Mouse (Mus musculus) regulatory T cell (primary cell): ENCODE results near the gene Mbnl1.

Experiments
- in situ Hi-C: fragments of 300-600 bp; cut with MboI, MseI; formaldehyde crosslinking; loops from one replicate; pipeline ENCODE4 v1.15.1; 2025; ENCODE audit warnings: high pct_unique_total_duplicates

Gene Mbnl1

DNA sequence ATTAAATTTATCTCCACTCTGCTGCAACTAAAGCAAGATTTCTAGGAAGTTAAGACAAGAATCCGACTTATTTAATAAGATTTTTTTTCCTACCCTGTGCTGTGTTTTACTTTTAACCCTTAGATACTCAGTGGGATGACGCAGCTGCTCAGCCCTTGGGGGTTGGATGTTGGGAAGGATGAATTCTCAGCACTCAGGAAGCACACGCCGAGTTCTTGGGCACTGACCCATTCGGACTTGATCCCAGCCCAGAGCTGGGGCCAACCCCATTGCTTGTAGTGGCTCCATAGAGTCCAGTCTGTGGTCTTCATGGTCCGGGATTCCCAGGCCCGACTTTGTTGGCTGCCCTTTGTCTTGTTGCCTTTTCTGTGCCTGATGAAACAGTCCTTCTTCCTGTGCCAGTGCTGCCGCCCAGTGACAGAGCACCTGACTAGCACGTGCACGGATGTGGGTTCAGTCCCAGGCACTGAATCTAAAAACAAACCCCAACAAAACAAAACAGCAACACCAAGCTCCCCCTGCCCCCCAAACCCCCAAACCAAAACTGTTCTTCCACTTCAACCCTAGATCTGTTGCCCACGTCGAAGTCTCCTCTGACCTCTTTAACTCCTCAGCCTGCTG lies 43.5 kb downstream of the Mbnl1 start:
- in situ Hi-C loops = loop anchor here (5.0 to 10.0 kb wide), 2 partner anchors 34 to 111 kb away; no protein-coding TSS in a partner anchor

DNA sequence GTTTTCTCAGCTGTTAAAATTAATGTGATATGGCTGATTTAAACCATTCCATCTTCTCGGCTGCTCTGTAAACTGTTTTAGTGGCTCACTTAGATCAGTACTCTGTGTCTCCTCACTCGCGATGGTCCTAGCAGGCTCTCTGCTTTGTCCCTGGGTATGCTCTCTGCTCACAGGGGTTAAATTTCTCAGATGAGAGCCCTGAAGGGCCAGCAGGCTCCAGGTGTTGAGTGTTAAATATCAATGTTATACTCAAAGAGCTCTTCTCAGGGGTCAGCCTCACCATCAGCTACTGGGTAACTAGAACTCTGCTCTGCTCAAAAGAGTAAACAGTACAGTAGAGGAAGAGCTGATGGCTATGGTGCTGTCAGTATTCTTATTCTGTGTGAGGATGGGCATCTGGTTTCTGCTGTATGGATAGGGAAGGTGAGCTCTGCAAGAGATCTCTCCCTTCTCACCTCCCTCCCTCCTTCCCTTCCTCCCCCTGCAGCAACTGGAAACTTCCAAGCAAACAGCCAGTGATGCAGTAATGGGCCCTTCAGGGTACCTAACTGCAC lies 44.7 kb downstream of the Mbnl1 start:
- in situ Hi-C loops = loop anchor here (5.0 to 10.0 kb wide), 2 partner anchors 35 to 113 kb away; no protein-coding TSS in a partner anchor

DNA sequence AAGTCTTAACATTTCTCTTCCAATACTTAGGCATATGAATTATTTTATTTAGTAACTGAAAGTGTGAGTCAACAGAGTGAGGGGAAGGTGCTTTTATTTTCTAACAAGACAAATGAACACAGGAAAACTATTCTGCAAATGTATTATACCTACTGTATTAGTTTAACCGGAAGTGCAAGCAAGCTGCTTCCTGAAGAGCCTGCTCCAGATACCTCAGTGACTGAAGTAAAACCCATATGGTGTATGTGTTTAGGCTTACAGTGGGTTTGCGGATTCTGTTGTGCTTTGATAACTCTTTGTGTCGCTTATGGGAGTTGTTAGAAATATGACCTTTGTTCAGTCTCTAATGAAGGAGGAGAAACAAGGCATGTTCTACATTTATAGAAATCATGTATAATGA lies 46.7 kb downstream of the Mbnl1 start:
- in situ Hi-C loops = loop anchor here (5.0 to 10.0 kb wide), 2 partner anchors 37 to 115 kb away; no protein-coding TSS in a partner anchor

DNA sequence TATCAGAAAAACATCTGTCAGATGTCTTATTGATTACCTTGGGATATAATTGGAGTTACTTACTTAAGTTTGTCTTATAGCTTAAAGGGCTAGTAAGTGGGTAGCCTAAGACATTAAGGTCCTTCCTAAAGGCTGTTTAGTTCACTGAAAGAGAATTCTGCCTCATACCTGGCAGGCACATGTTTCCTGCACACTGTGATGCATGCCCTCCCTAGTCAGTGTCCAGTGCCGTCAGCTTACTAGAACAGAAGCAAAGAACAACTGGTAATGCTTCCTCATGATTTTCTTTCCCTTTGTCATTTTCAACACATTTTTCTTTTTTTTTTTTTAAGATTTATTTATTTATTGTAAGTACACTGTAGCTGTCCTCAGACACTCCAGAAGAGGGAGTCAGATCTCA lies 51.5 kb downstream of the Mbnl1 start:
- in situ Hi-C loops = loop anchor here (10.0 kb wide), 1 partner anchor 71 kb away; no protein-coding TSS in a partner anchor

DNA sequence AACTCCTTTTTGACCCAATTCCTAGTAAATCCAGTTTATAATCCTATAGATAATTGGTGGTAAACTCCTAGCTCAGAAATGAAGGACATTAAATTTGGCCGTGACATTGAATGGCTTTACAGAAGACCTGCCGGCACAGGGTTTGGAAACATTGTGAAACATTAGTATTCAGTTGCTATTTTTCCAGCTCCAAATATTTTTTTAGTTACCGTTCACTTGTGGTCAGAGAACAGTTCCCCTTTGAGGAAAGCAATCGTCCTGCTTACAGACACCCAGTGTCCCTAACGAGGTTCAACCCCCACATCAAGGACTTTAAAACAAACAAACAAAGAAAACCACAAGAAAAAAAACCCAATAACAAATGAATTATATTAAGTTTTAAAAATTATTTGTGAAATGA lies 58.7 kb downstream of the Mbnl1 start:
- in situ Hi-C loops = loop anchor here (25.0 kb wide), 1 partner anchor 1444 kb away; no protein-coding TSS in a partner anchor

DNA sequence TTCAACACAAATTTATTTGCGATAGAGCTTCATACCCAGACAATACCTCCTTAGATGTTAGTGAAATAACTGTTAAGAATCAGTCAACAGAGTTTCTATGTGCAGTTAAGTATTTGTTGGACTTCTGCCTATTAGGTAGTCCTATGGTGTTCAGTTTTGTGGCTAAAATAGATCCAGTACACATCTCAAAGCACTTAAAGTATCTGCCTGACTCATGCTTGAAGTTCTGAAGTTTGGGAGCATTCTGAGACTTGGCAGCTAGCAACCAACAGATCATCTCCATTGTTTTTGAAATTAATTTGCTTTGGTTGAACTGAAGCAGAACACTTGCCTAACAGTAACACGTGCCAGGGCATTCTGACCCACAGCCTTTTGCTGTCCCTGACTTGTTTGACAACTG lies 59.2 kb downstream of the Mbnl1 start:
- in situ Hi-C loops = loop anchor here (25.0 kb wide), 1 partner anchor 1445 kb away; no protein-coding TSS in a partner anchor

DNA sequence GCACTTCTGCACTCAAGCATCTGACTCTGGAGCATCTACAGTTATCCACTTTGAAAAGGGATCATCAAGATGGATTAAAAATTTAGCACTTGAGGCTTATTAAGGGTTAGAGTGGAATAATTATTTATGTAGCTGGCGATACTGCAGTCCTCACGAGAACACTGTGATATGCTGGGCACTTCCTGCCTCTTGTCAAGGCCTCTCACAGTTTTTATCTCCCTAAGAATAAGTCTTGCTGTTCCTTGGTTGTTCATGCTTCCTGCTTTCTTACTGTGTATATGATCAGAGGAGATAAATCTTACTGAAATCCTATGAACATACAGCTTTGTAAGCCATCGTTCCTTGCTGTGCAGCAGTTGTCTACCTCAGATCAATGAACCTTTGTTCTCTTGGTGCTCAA lies 62.6 kb downstream of the Mbnl1 start:
- in situ Hi-C loops = loop anchor here (25.0 kb wide), 1 partner anchor 1448 kb away; no protein-coding TSS in a partner anchor

DNA sequence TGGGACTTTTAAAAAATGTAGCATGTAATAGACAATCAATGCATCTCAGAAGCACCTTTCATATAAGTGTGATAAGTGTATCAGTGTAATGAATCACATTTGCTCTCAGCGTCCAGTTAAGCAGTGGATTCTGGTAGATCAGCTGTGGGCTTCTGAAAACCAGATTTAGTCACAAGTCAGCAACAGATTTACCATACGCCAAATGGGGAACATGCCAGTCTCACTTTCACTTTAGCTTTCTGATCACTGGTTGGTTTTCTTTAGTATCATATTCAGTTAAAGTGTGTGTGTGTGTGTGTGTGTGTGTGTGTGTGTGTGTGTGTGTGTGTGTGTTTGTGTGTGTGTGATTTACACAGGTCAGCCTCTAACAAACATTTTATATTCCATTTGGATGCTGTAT lies 64.4 kb downstream of the Mbnl1 start:
- in situ Hi-C loops = loop anchor here (25.0 kb wide), 1 partner anchor 1450 kb away; no protein-coding TSS in a partner anchor

DNA sequence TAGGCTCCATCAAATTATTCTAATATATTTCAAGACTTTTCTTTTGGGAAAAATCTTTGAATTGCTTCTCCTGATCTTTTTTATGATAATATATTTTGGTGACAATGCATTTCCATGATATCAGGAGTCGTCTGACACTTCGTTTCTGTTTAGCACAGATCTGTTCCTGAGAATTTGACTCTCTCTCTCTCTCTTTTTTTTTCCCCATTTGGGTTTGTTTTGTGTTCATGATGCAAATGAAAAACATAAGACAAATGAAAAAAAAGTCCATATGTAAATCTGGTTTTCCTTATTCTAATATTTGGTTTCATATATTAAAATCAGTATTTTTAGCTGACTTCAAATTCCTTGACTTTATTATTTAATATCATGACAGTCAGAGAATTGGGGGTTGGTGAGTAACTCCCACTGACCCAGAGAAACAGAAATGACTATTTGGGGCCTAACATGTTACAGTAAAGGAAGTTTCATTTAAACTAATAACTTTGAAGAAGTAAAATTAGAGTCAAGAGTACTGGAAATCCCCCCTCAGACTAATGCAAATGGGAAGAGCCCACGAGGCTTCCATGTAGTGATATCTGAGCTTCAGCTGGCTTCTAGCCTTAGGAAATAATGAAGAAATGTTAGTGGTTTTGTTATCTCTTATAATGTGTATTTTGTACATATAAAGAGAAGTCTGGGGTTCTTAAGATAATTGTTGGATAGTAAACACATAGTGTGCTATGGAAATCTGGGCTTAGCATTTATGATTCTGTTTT lies 65.8 kb downstream of the Mbnl1 start:
- in situ Hi-C loops = loop anchor here (25.0 kb wide), 1 partner anchor 1451 kb away; no protein-coding TSS in a partner anchor

DNA sequence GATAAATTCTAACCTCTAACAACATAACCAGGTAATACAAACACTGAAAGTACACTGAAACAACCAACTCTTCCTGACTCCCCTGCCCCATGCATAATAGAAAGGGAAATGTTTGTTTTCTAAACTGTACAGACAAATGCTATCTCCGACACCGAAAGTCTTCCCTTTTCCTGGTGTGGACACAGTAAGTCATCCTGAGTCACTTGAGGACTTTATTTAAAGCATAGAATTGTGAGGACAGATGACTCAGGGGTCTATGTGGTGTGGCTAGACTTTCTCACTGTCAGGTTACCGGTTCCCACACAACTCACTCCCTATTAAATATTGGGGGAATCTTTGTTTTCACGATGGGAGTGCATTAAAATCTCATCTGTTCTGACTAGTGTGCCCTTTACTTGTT lies 68.5 kb downstream of the Mbnl1 start:
- in situ Hi-C loops = loop anchor here (25.0 kb wide), 1 partner anchor 1454 kb away; no protein-coding TSS in a partner anchor

DNA sequence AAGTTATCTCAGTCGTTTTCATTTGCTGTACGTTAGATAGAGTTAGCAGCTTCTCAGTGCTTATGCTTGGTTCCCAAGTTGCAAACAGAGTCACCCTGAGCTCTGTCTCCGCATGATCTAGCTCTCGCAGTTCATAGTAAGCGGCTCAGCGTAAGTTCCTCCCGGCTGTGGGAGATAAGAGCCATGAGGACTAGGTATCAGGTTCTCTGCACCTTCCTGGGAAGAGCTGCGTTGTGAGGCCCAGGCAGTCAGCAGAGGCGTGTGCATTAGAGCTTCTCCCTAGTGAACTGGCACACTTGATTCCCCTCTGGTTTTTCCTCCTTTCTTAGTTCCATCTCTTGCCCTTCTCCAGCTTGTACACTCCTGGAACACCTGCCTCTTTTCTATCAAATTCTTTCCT lies 73.6 kb downstream of the Mbnl1 start:
- in situ Hi-C loops = loop anchor here (25.0 kb wide), 1 partner anchor 1459 kb away; no protein-coding TSS in a partner anchor

DNA sequence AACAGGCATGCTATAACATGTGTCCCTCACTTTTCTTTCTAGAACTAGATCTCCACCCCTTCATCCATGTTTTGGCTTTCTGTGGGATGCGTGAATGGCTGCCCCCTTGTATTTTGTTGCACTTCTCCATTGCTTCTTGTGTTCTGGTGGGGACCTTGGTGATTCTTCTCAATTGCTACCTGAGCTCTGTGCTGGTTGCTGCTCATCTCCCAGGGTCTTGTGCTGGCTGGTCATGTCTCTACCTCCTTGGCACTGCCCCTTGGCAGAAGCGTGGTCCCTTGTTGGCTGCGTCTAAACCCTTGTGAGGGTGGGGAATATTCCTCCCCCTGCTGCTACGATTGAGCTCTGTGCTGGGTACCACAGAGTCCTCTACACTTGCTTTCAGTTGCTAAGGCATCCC lies 74.3 kb downstream of the Mbnl1 start:
- in situ Hi-C loops = loop anchor here (25.0 kb wide), 1 partner anchor 1460 kb away; no protein-coding TSS in a partner anchor

DNA sequence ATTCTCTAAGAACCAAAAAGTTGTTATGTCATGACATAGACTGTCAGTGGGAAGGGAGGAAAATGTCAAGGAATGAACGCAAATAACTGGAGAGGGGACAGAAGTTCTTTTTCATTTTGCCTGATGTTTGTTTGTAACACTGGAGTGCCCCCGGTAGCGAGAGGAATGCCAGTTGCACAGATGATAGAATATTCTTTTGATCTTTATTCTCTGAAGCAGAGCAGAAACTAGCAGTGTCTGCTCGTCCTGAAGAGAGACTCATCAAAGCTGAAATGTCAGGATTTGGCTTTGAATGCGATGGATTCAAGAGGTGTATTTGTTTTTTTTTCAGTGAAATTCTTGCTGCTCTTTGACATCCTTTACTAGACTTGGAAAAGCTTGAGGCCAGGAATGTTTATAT lies 77.9 kb downstream of the Mbnl1 start:
- in situ Hi-C loops = no loop called here

DNA sequence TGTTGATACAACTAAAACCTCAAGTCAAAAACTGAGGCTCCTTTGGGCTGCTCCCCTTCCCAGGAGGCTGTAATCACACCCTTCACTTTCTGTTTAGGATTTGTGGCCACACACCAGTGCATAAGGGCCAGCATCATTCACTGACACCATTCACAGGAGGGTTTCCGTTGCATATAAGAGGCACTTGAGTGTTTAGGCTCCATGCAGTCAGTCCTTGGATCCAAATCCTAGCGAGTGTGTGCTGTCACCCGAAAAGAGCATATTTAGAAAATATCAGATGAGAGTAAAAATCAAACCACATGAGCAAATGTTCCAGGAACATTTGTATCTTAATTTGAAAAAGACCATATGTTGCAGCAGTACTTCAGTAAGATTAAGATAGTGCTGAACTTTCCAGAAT lies 79.0 kb downstream of the Mbnl1 start:
- in situ Hi-C loops = no loop called here

DNA sequence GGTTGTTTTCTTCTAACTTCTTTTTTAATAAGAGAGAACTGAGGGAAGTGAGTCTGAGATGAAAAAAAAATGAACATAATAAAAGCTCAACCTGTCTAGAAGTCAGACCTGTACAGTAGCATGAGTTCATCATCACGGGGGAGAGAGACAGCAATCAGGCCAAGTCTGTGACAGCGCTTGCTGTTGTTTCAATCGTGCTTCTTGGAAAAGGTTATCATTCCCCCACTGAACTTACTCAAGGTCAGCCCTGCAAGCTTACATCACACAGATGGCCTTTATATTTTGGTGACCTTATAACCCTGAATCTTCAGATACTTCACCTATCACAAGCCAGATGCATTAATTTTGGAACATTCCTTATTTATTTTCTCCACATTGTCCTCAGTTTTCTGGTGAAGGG lies 80.4 kb downstream of the Mbnl1 start:
- in situ Hi-C loops = no loop called here

DNA sequence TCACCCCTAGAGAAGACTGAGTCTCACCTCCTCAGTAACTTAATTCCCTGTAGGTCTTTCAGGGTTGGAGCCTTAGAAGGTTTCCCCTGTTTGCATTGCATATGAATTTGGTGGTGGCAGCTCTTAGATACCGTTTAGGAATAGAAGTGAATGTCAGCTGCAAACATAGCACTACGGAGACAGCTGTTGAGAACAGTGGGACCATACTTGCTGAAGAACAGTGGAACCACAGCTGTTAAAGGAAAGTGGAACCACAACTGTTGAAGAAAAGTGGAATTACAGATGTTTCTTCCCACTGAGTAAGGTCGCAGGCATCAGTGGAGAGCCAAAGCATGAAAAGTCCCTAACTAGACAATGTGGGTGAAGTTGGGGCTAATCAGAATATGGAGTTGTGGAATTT lies 84.0 kb downstream of the Mbnl1 start:
- in situ Hi-C loops = no loop called here

DNA sequence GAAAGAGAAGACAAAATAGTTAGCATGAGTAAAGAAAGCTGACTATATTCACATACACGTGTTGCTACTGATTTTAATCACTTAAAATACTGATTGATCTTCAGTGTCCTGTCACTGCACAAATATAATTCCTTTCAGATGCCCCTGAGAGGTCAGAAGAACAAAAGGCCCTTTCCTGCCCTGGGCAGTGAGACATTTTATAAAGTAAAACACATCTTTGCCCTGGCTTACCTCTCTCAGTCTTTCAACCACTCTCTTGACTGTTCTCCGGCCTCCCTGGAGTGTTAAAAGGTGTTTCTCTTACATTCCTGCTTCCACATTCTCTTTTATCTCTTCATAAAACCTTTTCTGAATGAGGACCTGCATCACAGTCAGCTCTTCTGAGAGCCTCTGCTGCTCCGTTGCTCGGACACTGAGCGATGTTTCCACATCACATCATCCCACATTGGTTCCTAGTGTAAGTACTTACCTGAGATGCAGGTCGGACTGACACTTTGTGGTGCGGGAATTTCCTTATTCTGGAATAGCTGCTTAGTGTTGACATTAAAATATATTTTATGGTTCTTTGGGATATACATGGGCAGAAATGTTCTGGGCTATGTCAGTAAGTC lies 85.7 kb downstream of the Mbnl1 start:
- in situ Hi-C loops = no loop called here

DNA sequence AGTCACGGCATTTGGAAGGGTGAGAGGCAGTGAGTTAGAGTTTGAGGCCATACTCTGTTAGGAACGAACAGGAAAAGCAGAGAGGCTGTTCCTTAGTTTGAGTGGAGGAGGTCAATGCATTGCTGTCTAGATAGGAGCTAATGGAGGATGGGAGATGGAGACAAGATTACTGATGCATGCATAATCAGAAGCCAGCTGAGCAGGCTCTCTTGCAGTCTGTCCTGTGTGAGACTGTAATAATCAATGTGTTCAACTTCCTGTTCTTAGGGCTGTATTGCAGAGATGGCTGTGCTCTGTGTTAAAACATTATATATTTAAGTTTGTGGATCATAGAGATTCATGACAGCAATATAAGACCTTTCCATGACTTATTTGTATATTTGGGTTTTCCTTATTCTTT lies 87.1 kb downstream of the Mbnl1 start:
- in situ Hi-C loops = no loop called here

DNA sequence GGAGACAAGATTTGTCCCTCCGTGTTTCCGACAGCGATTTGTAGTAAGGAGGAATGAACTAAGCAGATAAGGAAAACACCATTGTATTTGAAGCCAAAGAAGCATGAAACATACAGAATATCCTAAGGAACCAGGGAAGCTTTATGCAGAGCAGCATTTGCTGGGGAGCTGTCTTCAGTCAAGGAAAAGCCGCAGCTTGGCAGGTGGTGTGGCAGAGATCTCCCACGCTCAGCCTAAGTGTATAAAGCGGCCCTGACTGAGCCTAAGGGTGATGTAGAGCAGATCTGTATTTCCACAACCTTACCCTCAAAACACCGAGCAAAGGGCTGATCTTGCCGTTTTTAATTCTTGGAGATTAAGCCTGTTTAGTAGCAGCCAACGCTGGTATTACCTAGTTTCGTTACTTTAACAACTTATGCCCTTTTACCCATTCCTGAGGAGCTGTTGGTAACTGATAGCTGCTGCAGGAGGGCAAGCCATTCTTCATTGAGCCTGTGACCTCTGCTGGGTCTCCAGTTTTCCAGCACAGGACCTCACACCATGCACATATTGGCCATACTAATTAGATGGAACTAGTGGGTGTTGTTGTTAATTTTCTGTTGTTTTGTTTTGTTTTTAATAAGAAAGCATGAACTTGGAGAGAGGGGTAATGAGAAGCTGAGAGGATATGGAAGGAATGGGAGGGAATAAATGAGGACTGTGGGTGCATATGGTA lies 91.1 kb downstream of the Mbnl1 start:
- in situ Hi-C loops = no loop called here

DNA sequence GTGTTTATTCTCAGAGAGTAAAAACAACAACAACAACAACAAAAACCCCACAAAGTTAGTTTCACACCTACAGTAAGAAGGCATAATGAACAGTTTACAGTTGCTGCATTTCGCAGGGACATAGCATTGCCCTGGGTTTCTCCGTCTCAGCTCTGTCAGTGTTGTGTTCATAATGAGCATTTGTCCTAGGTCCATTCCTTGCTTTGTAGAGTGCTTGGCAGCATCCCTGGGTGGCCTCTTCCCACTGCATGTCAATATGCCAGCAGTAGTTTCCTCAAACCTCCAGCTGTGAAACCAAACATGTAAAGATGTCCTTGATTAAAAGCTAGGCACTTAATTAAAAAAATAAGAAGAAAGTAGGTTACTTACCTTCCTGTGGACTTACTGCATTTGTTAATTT lies 91.6 kb downstream of the Mbnl1 start:
- in situ Hi-C loops = no loop called here

DNA sequence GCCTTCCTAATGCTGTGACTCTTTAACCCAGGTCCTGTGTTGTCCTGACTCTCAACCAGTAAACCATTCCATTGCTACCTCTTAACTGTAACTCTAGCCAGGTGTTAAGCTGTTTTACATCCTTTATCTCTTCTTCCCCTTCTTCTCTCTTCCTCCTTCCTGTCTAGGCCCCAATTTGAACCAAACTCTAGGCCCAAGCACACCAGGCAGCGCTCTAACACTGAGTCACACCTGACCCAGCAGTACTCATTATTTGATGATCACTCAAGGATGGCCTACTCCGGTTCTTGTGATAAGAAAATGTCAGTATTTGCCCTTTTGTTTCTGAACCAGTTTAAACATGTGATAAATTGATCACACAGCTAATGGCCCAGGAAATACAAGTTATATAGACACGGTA lies 92.6 kb downstream of the Mbnl1 start:
- in situ Hi-C loops = no loop called here
